Mouse (Mus musculus) neural tube, embryonic 11.5 days (tissue): ENCODE data around the gene Neurl4. TPM values are rescaled to one million over a fixed set of nuclear protein-coding genes. Genes with fewer than 3 reads are reported as not detected.

Experiments
- ATAC-seq: fragments of 200-750 bp; cut with Nextera tagmentation; 2 replicates; pipeline ENCODE4 v1.8.0; 2017; ENCODE audit warnings: moderate number of reproducible peaks, mild to moderate bottlenecking, moderate TSS enrichment, moderate library complexity; ENCODE audit not compliant: insufficient read depth, low FRiP score, low TSS enrichment
- DNase-seq: peaks from one replicate; pipeline ENCODE4 v3.0.0-alpha.2; 2015; ENCODE audit warnings: low spot score
- H3K27ac ChIP-seq: fragments of 300-500 bp; sonication (generic); 2 replicates; pipeline ENCODE4 v1.5.1; 2014; ENCODE audit warnings: low read depth, mild to moderate bottlenecking, low read length
- H3K27me3 ChIP-seq: fragments of 300-500 bp; sonication (generic); 2 replicates; pipeline ENCODE4 v1.6.1; 2014; ENCODE audit warnings: mild to moderate bottlenecking, low read length, mixed read lengths; ENCODE audit not compliant: control insufficient read depth, insufficient read depth
- H3K36me3 ChIP-seq: fragments of 300-500 bp; sonication (generic); 2 replicates; pipeline ENCODE4 v1.6.1; 2014; ENCODE audit warnings: mild to moderate bottlenecking, low read length, moderate library complexity, mixed read lengths; ENCODE audit not compliant: control insufficient read depth, insufficient read depth
- H3K4me1 ChIP-seq: fragments of 300-500 bp; sonication (generic); 2 replicates; pipeline ENCODE4 v1.6.1; 2014; ENCODE audit warnings: low read length, mixed read lengths; ENCODE audit not compliant: control insufficient read depth, insufficient read depth
- H3K4me2 ChIP-seq: fragments of 300-500 bp; sonication (generic); 2 replicates; pipeline ENCODE4 v1.6.1; 2014; ENCODE audit warnings: low read depth, mild to moderate bottlenecking, moderate library complexity
- H3K4me3 ChIP-seq: fragments of 300-500 bp; sonication (generic); 2 replicates; pipeline ENCODE4 v1.5.1; 2014; ENCODE audit warnings: low read depth, low read length
- H3K9ac ChIP-seq: fragments of 300-500 bp; sonication (generic); 2 replicates; pipeline ENCODE4 v1.6.1; 2014; ENCODE audit warnings: mild to moderate bottlenecking, low read length
- H3K9me3 ChIP-seq: fragments of 300-500 bp; sonication (generic); 2 replicates; pipeline ENCODE4 v1.6.1; 2016; ENCODE audit warnings: low read length; ENCODE audit not compliant: control insufficient read depth
- WGBS: fragments of 180-500 bp; shearing (Covaris S2); extraction: QIAGEN DNeasy Blood & Tissue Kit; methylation state at CpG from one replicate; pipeline ENCODE4 v1.1.7; 2014; 5-methylcytosine and 5-hydroxymethylcytosine counted together
- polyA plus RNA-seq: library from polyadenylated mRNA; unstranded; fragments of >200 nt; fragmentation: Nextera tagmentation; extraction: Ambion mirVana; gene quantifications from 2 replicates; pipeline ENCODE4 v1.2.1, GENCODE M21; 2014

Gene Neurl4
- polyA plus RNA-seq, 1 experiment from 2014 or later: 14.2 TPM

- ATAC-seq (no peak), DNase-seq (no peak)
- 49% methylated on average over 15 of the region's 15 CpGs for WGBS
- no peaks in the 10 kb centered on the region for H3K9me3 ChIP-seq
- peaks cover 13% of the 10 kb centered on the region for H3K4me1 ChIP-seq
- no peaks in the 10 kb centered on the region for H3K27me3 ChIP-seq
- peak overlapping the region; percentile 13; the same call in 1 of the 2 replicates for H3K4me3 ChIP-seq
- H3K27ac ChIP-seq: no peak overlapping the region
- no peak overlapping the region for H3K9ac ChIP-seq
- H3K36me3 ChIP-seq: no peaks in the 10 kb centered on the region
- peak overlapping the region; percentile 79 for H3K4me2 ChIP-seq
These were observed 21.2 kb upstream of the Neurl4 start for GRCm38 (mm10) chr11:69879711-69880110.

- peak overlapping the region; percentile 34; the same call in 1 of the 2 replicates for H3K27ac ChIP-seq
- no peaks in the 10 kb centered on the region for H3K27me3 ChIP-seq
- peak overlapping the region; percentile 79 for H3K4me2 ChIP-seq
- peak overlapping the region; percentile 50 for H3K4me3 ChIP-seq
- peak overlapping the region; percentile 63 for H3K9ac ChIP-seq
- no peaks in the 10 kb centered on the region for H3K9me3 ChIP-seq
- peak; percentile 79 for DNase-seq
- peak; percentile 23 for ATAC-seq
- H3K4me1 ChIP-seq: peaks cover 13% of the 10 kb centered on the region
- H3K36me3 ChIP-seq: no peaks in the 10 kb centered on the region
- WGBS: under 1% methylated on average over 18 of the region's 18 CpGs
These were observed 20.4 kb upstream of the Neurl4 start for GRCm38 (mm10) chr11:69880506-69880852.

GRCm38 (mm10) chr11:69880853-69881603 is 19.8 kb upstream of the Neurl4 start, which contains the start of gene Kctd11:
TSS of gene Kctd11 (minus strand) at chr11:69881406.
- Histone ChIP-seq H3K4me3 (peak within 1 kb of the TSS; percentile 50), H3K36me3 (no peaks in the 10 kb centered on the region), H3K27ac (peak within 1 kb of the TSS; percentile 34; the same call in 1 of the 2 replicates), H3K4me2 (peak within 1 kb of the TSS; percentile 79), H3K4me1 (peaks cover 13% of the 10 kb centered on the region), H3K9ac (peak within 1 kb of the TSS; percentile 63), H3K9me3 (no peaks in the 10 kb centered on the region), H3K27me3 (no peaks in the 10 kb centered on the region)
- DNase-seq: peak; percentile 83
- WGBS: under 1% methylated on average over 46 of the region's 46 CpGs
- ATAC-seq: peak; percentile 71

DNA sequence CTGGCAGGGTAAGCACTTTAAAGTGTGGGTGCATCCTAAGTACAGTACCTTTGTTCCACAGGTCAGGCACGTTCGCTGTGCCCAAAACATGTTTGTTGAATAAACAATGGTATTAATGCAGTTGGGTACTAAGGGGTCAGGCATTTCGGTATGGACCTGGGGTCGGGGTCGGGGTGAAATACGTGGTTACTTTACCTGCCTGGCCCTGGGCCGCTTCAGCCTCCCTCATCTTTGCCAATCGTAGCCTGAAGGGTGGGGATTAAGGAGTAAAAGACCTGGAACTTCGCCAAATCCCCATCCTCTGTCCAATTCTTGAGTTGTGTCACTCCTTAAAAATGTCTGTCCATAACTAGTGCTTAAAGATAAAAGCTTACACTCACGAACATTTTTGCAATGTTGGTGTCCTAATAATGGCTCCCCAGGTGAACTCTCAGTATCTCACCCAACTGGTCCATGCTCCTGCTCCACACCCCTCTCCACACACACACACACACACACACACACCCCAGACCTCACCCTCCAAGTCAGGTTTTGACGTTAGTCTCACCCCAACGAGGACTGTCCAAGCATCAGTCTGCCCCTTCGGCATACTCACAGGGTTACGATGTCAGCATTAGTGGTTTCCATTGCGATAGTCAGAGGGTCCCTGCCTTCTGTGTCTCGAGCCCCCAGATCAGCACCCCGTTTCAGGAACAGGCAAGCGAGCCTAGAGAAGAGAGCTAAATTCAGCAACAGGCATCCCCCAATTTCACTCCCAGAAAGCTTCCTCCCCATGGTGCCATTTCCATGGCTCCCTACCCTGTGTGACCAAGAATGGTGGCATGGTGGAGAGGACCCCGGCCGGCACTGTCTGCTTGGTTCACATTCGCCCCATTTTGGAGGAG is 18.8 kb upstream of the Neurl4 start:
- Histone ChIP-seq H3K36me3 (no peaks in the 10 kb centered on the region), H3K4me2 (peak overlapping the region; percentile 79), H3K4me1 (peaks cover 13% of the 10 kb centered on the region), H3K27me3 (no peaks in the 10 kb centered on the region), H3K27ac (no peak overlapping the region), H3K4me3 (peak overlapping the region; percentile 50), H3K9ac (peak overlapping the region; percentile 63), H3K9me3 (no peaks in the 10 kb centered on the region)
- ATAC-seq (no peak), DNase-seq (no peak)
- 64% methylated on average over 21 of the region's 21 CpGs for WGBS

GRCm38 (mm10) chr11:69883066-69883465 is 17.8 kb upstream of the Neurl4 start:
- WGBS: 66% methylated on average over 4 of the region's 4 CpGs

GRCm38 (mm10) chr11:69883527-69884151 is 17.2 kb upstream of the Neurl4 start:
- H3K9ac ChIP-seq: no peak overlapping the region
- no peak overlapping the region for H3K4me3 ChIP-seq
- H3K27me3 ChIP-seq: no peaks in the 10 kb centered on the region
- no peak for ATAC-seq
- peaks cover 13% of the 10 kb centered on the region for H3K4me1 ChIP-seq
- WGBS: 91% methylated on average over 8 of the region's 8 CpGs
- no peak overlapping the region for H3K4me2 ChIP-seq
- DNase-seq: no peak
- no peak overlapping the region for H3K27ac ChIP-seq
- H3K36me3 ChIP-seq: no peaks in the 10 kb centered on the region
- no peaks in the 10 kb centered on the region for H3K9me3 ChIP-seq

More at GRCm38 (mm10) chr11:69883066-69883465, 17.8 kb upstream of the Neurl4 start:
- peaks cover 13% of the 10 kb centered on the region for H3K4me1 ChIP-seq
- H3K4me3 ChIP-seq: no peak overlapping the region
- H3K27ac ChIP-seq: no peak overlapping the region
- H3K27me3 ChIP-seq: no peaks in the 10 kb centered on the region
- H3K36me3 ChIP-seq: no peaks in the 10 kb centered on the region
- DNase-seq (no peak), ATAC-seq (no peak)
- no peaks in the 10 kb centered on the region for H3K9me3 ChIP-seq
- H3K4me2 ChIP-seq: no peak overlapping the region
- H3K9ac ChIP-seq: no peak overlapping the region

- Histone ChIP-seq H3K4me3 (no peak overlapping the region), H3K36me3 (no peaks in the 10 kb centered on the region), H3K9me3 (no peaks in the 10 kb centered on the region), H3K9ac (no peak overlapping the region), H3K27me3 (no peaks in the 10 kb centered on the region), H3K4me1 (peaks cover 13% of the 10 kb centered on the region), H3K4me2 (no peak overlapping the region), H3K27ac (no peak overlapping the region)
- ATAC-seq (no peak), DNase-seq (no peak)
- WGBS: 85% methylated on average over 9 of the region's 9 CpGs
These were observed 16.6 kb upstream of the Neurl4 start for GRCm38 (mm10) chr11:69884240-69884639.

GRCm38 (mm10) chr11:69884663-69885062 is 16.2 kb upstream of the Neurl4 start:
- H3K4me2 ChIP-seq: no peak overlapping the region
- H3K36me3 ChIP-seq: no peaks in the 10 kb centered on the region
- WGBS: 85% methylated on average over 8 of the region's 8 CpGs
- H3K27ac ChIP-seq: no peak overlapping the region
- no peaks in the 10 kb centered on the region for H3K9me3 ChIP-seq
- peaks cover 10% of the 10 kb centered on the region for H3K4me1 ChIP-seq
- DNase-seq (no peak), ATAC-seq (no peak)
- H3K4me3 ChIP-seq: no peak overlapping the region
- no peak overlapping the region for H3K9ac ChIP-seq
- no peaks in the 10 kb centered on the region for H3K27me3 ChIP-seq
